Mouse (Mus musculus) brain, embryonic 14.5 days (tissue): Measurements from ENCODE around the gene Gpc4.

Source experiments
- CTCF ChIP-seq: fragments of 200-500 bp; IDR thresholded peaks from 2 replicates; pipeline ENCODE4 v1.5.1; 2012; ENCODE audit warnings: inconsistent platforms, mild to moderate bottlenecking, moderate library complexity, borderline replicate concordance; ENCODE audit not compliant: insufficient read depth, insufficient read length; ENCODE audit errors: extremely low read depth
- POLR2A ChIP-seq: fragments of 200-500 bp; IDR thresholded peaks from 2 replicates; pipeline ENCODE4 v1.6.1; 2012; ENCODE audit warnings: mild to moderate bottlenecking, inconsistent platforms, borderline replicate concordance; ENCODE audit not compliant: poor library complexity, insufficient read depth, insufficient read length, severe bottlenecking; ENCODE audit errors: extremely low read depth

DNA sequence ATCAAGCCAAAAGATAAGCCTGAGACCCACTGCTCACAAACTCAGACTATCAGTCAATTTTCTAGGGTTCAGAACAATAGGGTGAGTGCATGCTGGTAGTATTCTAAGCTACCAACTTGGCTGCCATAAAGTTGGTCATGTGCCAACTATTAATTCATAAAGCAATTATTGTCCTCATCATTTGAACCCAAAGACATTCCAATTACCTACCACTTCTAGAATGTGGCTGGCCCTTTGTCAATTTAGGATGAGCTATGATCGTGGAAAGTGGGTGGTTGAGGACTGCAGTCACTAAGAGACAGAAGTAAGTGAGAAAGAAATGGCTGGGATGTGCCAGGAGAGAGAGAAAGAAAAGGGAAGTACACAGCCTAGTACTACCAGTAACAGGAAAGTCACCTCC is 61.3 kb downstream of the Gpc4 start:
- TF ChIP-seq POLR2A (no peak), CTCF (no peak)
